Mouse (Mus musculus): ENCODE measurements at regions not wholly inside any gene's neighbourhood (a gene's known extent, or its start where the extent isn't known, plus 50 kb on each side); places are given as distances from the start of the nearest gene placed in this dataset.

DNA sequence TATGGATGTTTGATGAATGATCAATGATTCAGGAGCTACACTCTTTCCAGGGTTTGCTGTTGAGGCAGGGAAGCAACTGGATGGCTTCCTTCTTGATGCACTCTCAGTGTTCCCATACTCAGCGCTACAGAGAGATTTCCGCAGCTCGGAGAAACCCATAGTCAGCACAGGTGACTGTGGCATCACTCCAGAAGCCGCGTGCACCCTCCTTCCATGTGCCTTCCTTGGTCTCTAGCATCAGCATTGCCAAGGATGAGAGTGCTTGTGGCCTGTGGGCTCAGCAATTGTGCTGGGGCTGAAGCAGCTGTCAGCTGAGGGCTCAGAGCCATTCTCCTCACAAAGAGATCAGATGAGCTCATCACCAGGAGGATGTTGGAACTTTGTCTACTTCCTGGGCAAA is 666.4 kb downstream of the Slc4a3 start:
- no peak for TF ChIP-seq CTCF (IDR thresholded peaks at IDR 0.05; ENCODE audit: extremely low read depth, insufficient read length, insufficient replicate concordance, low read depth, low read length)
- TF ChIP-seq POLR2A (IDR thresholded peaks at IDR 0.05; ENCODE audit: low read depth, low read length), result no peak
